Mouse (Mus musculus) spleen, adult 2 months (tissue): ENCODE measurements around the gene Pdlim3. TPM values are rescaled to one million over a fixed set of nuclear protein-coding genes. Genes with fewer than 3 reads are reported as not detected.

Source experiments
- DNase-seq, 2 experiments: peaks; one replicate each; pipeline versions ENCODE4 v3.0.0 to v3.0.0-alpha.2; 2012 to 2021; ENCODE audit warnings: low spot score in 2 of 2, low read depth in 1 of 2
- H3K27ac ChIP-seq: fragments of 200-500 bp; 2 replicates; pipeline ENCODE4 v1.5.1; 2012; ENCODE audit warnings: low read length, inconsistent platforms; ENCODE audit not compliant: insufficient read depth
- H3K27me3 ChIP-seq: fragments of 200-500 bp; 2 replicates; pipeline ENCODE4 v1.6.1; 2012; ENCODE audit warnings: mild to moderate bottlenecking, moderate library complexity, low read length, inconsistent platforms; ENCODE audit not compliant: control insufficient read depth, insufficient read depth
- H3K36me3 ChIP-seq: fragments of 200-500 bp; 2 replicates; pipeline ENCODE4 v1.6.1; 2012; ENCODE audit warnings: mild to moderate bottlenecking, low read length, inconsistent platforms; ENCODE audit not compliant: control insufficient read depth, insufficient read depth
- H3K4me1 ChIP-seq: fragments of 200-500 bp; 2 replicates; pipeline ENCODE4 v1.6.1; 2011; ENCODE audit warnings: inconsistent platforms; ENCODE audit not compliant: control insufficient read depth, insufficient read depth, insufficient read length
- H3K4me3 ChIP-seq: fragments of 200-500 bp; 2 replicates; pipeline ENCODE4 v1.5.1; 2011; ENCODE audit warnings: mild to moderate bottlenecking, inconsistent platforms; ENCODE audit not compliant: insufficient read depth, insufficient read length; ENCODE audit errors: extremely low read depth
- CTCF ChIP-seq: fragments of 200-500 bp; IDR thresholded peaks from 2 replicates; pipeline ENCODE4 v1.5.1; 2011; ENCODE audit warnings: mild to moderate bottlenecking, inconsistent platforms; ENCODE audit not compliant: insufficient read depth, insufficient read length, insufficient replicate concordance; ENCODE audit errors: extremely low read depth
- POLR2A ChIP-seq: fragments of 200-500 bp; IDR thresholded peaks from 2 replicates; pipeline ENCODE4 v1.6.1; 2011; ENCODE audit warnings: low read depth, low read length, inconsistent platforms
- WGBS: fragments of 180-500 bp; shearing (Covaris S2); methylation state at CpG from one replicate; pipeline ENCODE4 v1.1.7; 2018; 5-methylcytosine and 5-hydroxymethylcytosine counted together
- polyA plus RNA-seq: library from polyadenylated mRNA; depleted of rRNA; stranded (reverse); fragments of >200 nt; gene quantifications from 2 replicates; pipeline ENCODE4 v1.2.3, GENCODE M21; 2012; rRNA removed

Gene Pdlim3
- 5.8 and 7.7 TPM in 2 replicates for polyA plus RNA-seq

DNA sequence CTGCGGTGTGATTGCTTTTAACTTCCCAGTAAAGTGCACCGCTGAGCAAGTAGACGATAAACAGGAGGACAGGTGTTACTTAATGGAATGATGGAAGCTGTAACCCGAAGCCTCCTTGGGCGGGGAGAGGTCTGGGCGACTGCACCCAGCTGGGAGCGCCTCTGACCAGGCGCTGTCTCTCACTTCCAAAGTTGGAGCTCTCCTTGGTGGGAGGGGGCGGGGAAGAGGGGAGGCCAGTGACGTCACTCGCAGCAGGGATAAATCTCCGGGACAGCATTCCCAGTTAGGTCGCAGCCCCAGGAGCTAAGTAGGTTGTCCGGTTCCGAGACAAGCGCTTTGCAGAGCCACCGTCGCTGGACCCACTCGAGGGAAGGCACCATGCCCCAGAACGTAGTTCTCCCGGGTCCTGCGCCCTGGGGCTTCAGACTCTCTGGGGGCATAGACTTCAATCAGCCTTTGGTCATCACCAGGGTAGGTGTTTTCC, at the start of gene Pdlim3:
Gene Pdlim3, plus strand, starts transcription at position 260 of the 484 bp plus-strand sequence.
- no peak for TF ChIP-seq CTCF
- TF ChIP-seq POLR2A, result no peak
- peaks cover 6% of the 10 kb centered on the region for H3K27me3 ChIP-seq
- H3K4me3 ChIP-seq, result peak within 1 kb of the TSS; percentile 26; the same call in 1 of the 2 replicates
- no peak within 1 kb of the TSS for H3K27ac ChIP-seq
- WGBS, result 7% methylated on average over 22 of the region's 22 CpGs
- DNase-seq, result no peak
- no peaks in the 10 kb centered on the region for H3K36me3 ChIP-seq
- H3K4me1 ChIP-seq, result no peaks in the 10 kb centered on the region

DNA sequence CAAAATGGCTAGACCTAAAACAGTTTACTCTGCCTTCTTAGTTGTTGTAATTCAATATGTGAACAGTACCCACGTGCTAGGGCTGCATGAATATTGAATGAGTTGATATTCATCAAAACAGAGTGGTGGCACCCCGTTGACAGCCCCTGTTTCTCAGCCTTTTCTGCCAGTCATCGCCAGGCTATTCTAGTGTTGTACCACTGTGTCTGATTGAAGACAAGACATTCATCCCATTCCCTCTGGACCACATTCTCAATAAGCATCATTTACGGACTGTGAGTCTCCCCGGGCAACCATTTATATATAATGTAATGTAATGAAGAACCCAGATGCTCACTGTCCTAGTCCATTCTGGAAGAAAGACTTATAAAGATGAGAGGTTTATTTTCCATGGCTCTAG, 42.0 kb upstream of the Pdlim3 start:
- 84% methylated on average over 5 of the region's 5 CpGs for WGBS
- TF ChIP-seq POLR2A (no peak), CTCF (no peak)

DNA sequence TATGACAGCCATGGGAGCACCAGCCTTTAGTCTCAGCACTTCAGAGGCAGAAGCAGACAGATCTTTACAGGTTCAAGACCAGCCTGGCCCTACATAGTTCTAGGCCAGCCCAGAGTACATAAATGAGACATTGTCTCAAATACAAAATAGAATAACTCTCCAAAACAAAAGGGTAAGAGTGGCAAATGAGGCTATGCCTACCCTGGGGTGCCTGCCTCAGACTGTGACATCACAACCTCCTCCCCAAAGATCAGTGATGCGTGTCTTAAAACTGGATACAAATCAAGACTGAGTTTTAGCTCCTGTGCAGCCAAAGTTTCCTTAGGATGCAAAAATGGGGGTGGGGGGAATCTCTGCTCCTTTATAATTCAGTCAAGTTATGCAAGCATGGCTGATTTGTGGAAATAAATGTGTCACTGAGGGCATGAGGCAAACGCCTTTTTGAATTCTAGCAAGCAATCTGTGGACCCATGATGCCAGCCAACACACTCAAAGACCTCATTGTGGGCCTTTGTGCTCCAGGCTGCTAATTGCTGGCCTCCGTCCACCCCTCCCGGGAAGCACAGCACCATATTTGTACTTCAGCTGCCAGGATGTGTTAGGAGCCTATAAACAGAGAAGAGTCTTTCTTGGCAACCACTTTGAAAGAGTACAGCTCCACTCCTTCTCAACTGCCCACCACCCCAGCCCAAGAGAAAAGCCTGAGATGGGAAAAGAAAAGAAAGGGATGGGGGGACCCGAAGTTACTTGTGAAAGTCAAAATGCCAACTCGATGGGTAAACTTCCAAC, 41.0 kb upstream of the Pdlim3 start:
- no peaks in the 10 kb centered on the region for H3K36me3 ChIP-seq
- TF ChIP-seq POLR2A (no peak), CTCF (no peak)
- WGBS, result 83% methylated on average over 6 of the region's 6 CpGs
- H3K4me3 ChIP-seq, result no peak overlapping the region
- no peak overlapping the region for H3K27ac ChIP-seq
- no peaks in the 10 kb centered on the region for H3K4me1 ChIP-seq
- no peak for DNase-seq
- no peaks in the 10 kb centered on the region for H3K27me3 ChIP-seq

More for the DNA sequence above, 42.0 kb upstream of the Pdlim3 start:
- Histone ChIP-seq H3K4me3 (no peak overlapping the region), H3K27ac (no peak overlapping the region), H3K4me1 (no peaks in the 10 kb centered on the region), H3K27me3 (no peaks in the 10 kb centered on the region), H3K36me3 (no peaks in the 10 kb centered on the region)
- DNase-seq, result no peak

GRCm38 (mm10) chr8:45844911-45845481, 40.3 kb upstream of the Pdlim3 start:
- TF ChIP-seq CTCF (no peak), POLR2A (no peak)
- 79% methylated on average over 14 of the region's 14 CpGs for WGBS

DNA sequence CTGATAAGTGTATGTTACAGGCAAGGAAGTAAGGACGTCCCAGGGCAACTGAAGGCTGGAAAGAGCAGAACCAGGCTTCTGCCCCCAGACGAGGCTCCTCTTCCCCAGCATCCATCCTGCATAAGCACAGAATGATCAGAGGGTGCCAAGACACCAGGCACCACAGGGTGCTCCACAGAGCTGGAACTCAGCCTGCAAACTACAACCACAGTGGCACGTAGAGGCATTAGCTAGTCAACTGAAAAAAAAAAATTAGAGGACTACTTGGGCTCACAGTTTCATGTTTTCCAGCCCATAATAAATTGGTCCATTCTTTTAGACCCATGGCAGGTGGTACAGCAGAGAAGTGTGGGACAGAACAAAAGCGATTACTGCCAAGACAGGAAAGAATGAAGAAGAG, 39.4 kb upstream of the Pdlim3 start:
- TF ChIP-seq POLR2A (no peak), CTCF (no peak)
- DNase-seq, result no peak
- Histone ChIP-seq H3K27me3 (no peaks in the 10 kb centered on the region), H3K27ac (no peak overlapping the region), H3K4me1 (no peaks in the 10 kb centered on the region), H3K4me3 (no peak overlapping the region), H3K36me3 (no peaks in the 10 kb centered on the region)
- WGBS, result 81% methylated on average over 4 of the region's 4 CpGs

More at GRCm38 (mm10) chr8:45844911-45845481, 40.3 kb upstream of the Pdlim3 start:
- Histone ChIP-seq H3K27me3 (no peaks in the 10 kb centered on the region), H3K4me3 (no peak overlapping the region), H3K4me1 (no peaks in the 10 kb centered on the region), H3K27ac (no peak overlapping the region), H3K36me3 (no peaks in the 10 kb centered on the region)
- DNase-seq, result no peak

DNA sequence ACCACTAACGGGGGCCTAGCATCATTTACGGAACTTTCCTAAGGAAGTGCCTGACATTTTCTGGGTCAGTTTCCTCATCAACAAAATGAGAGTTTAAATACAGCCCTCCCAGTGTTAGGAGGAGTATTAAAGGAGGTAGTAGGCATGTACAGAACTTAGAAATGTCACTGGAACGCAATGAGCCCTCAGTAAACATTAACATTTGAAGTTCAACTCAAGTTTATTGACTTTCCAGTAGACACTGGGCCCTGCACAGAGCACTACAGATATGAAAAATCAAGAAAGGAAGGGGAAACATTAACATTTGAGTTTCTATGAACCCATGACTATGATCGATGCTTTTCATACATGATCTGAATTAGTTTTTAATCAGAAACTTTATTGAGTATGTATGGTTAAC, 30.1 kb upstream of the Pdlim3 start:
- Histone ChIP-seq H3K27ac (no peak overlapping the region), H3K27me3 (no peaks in the 10 kb centered on the region), H3K36me3 (no peaks in the 10 kb centered on the region), H3K4me1 (no peaks in the 10 kb centered on the region), H3K4me3 (no peak overlapping the region)
- no peak for DNase-seq
- TF ChIP-seq POLR2A (no peak), CTCF (no peak)
- WGBS, result 90% methylated on average over 4 of the region's 4 CpGs
